Mouse (Mus musculus) testis, adult 2 months (tissue): ENCODE measurements around the gene Hoxa7.

Experiments used
- CTCF ChIP-seq: fragments of 200-500 bp; IDR thresholded peaks from 2 replicates; pipeline ENCODE4 v1.5.1; 2012; ENCODE audit warnings: low read depth, mild to moderate bottlenecking, inconsistent platforms, low read length, moderate library complexity; ENCODE audit not compliant: control insufficient read depth, insufficient read depth, insufficient replicate concordance
- POLR2A ChIP-seq: fragments of 200-500 bp; IDR thresholded peaks from 2 replicates; pipeline ENCODE4 v1.6.1; 2012; ENCODE audit warnings: low read depth, mild to moderate bottlenecking, inconsistent platforms, low read length, moderate library complexity; ENCODE audit not compliant: control insufficient read depth

GRCm38 (mm10) chr6:52211961-52212360 lies 9.7 kb downstream of the Hoxa7 start:
- TF ChIP-seq CTCF (no peak), POLR2A (no peak)
